Mouse (Mus musculus): ENCODE measurements at regions not wholly inside any gene's neighbourhood (a gene's known extent, or its start where the extent isn't known, plus 50 kb on each side); places are given as distances from the start of the nearest gene placed in this dataset.

GRCm38 (mm10) chr4:70844742-70845141, 309.9 kb upstream of the Megf9 start:
- intact Hi-C loops (cut with DNase I; ENCODE audit: low total_unique reads): no loop called here
- no peak for DNase-seq

- intact Hi-C loops (cut with DNase I; ENCODE audit: low total_unique reads): no loop called here
- DNase-seq: no peak
Observed at GRCm38 (mm10) chr4:70810956-70811316, 276.1 kb upstream of the Megf9 start.

GRCm38 (mm10) chr4:70810311-70810955, 275.6 kb upstream of the Megf9 start:
- DNase-seq: no peak
- intact Hi-C loops (cut with DNase I; ENCODE audit: low total_unique reads): no loop called here

- intact Hi-C loops (cut with DNase I; ENCODE audit: low total_unique reads): no loop called here
- no peak for DNase-seq
Observed at GRCm38 (mm10) chr4:70804925-70805342, 270.1 kb upstream of the Megf9 start.

- DNase-seq: no peak
- intact Hi-C loops (cut with DNase I; ENCODE audit: low total_unique reads): no loop called here
Observed at GRCm38 (mm10) chr4:70798483-70798882, 263.7 kb upstream of the Megf9 start.

- intact Hi-C loops (cut with DNase I; ENCODE audit: low total_unique reads): no loop called here
- no peak for DNase-seq
Observed at GRCm38 (mm10) chr4:70797935-70798334, 263.1 kb upstream of the Megf9 start.

- no peak for DNase-seq
- intact Hi-C loops (cut with DNase I; ENCODE audit: low total_unique reads): no loop called here
Observed at GRCm38 (mm10) chr4:70783487-70783886, 248.7 kb upstream of the Megf9 start.

GRCm38 (mm10) chr4:70781591-70781990, 246.8 kb upstream of the Megf9 start:
- intact Hi-C loops (cut with DNase I; ENCODE audit: low total_unique reads): no loop called here
- DNase-seq: no peak

GRCm38 (mm10) chr4:70776273-70776672, 241.5 kb upstream of the Megf9 start:
- no peak for DNase-seq
- intact Hi-C loops (cut with DNase I; ENCODE audit: low total_unique reads): no loop called here

- intact Hi-C loops (cut with DNase I; ENCODE audit: low total_unique reads): no loop called here
- no peak for DNase-seq
Observed at GRCm38 (mm10) chr4:70743425-70743824, 208.6 kb upstream of the Megf9 start.

- intact Hi-C loops (cut with DNase I; ENCODE audit: low total_unique reads): no loop called here
- DNase-seq: no peak
Observed at GRCm38 (mm10) chr4:70742002-70742401, 207.2 kb upstream of the Megf9 start.

- intact Hi-C loops (cut with DNase I; ENCODE audit: low total_unique reads): no loop called here
- no peak for DNase-seq
Observed at GRCm38 (mm10) chr4:70741121-70741520, 206.3 kb upstream of the Megf9 start.

- intact Hi-C loops (cut with DNase I; ENCODE audit: low total_unique reads): no loop called here
- DNase-seq: peak; percentile 6
Observed at GRCm38 (mm10) chr4:70709126-70709689, 174.4 kb upstream of the Megf9 start.

GRCm38 (mm10) chr4:70705128-70705752, 170.4 kb upstream of the Megf9 start:
- intact Hi-C loops (cut with DNase I; ENCODE audit: low total_unique reads): no loop called here
- no peak for DNase-seq

- DNase-seq: no peak
- intact Hi-C loops (cut with DNase I; ENCODE audit: low total_unique reads): no loop called here
Observed at GRCm38 (mm10) chr4:70700894-70701293, 166.1 kb upstream of the Megf9 start.

GRCm38 (mm10) chr4:70664181-70664580, 129.4 kb upstream of the Megf9 start:
- intact Hi-C loops (cut with DNase I; ENCODE audit: low total_unique reads): no loop called here
- no peak for DNase-seq

GRCm38 (mm10) chr4:70621431-70621837, 86.6 kb upstream of the Megf9 start:
- no peak for DNase-seq

GRCm38 (mm10) chr4:70619636-70620287, 85.0 kb upstream of the Megf9 start:
- intact Hi-C loops (cut with DNase I; ENCODE audit: low total_unique reads): no loop called here
- DNase-seq: no peak

More at GRCm38 (mm10) chr4:70621431-70621837, 86.6 kb upstream of the Megf9 start:
- intact Hi-C loops (cut with DNase I; ENCODE audit: low total_unique reads): no loop called here

GRCm38 (mm10) chr4:70615794-70616193, 81.0 kb upstream of the Megf9 start:
- intact Hi-C loops (cut with DNase I; ENCODE audit: low total_unique reads): no loop called here
- DNase-seq: no peak

- no peak for DNase-seq
- intact Hi-C loops (cut with DNase I; ENCODE audit: low total_unique reads): no loop called here
Observed at GRCm38 (mm10) chr4:70614411-70614810, 79.6 kb upstream of the Megf9 start.
